Mouse (Mus musculus) intestine, embryonic 14.5 days (tissue): ENCODE data around the gene Olfr1413. TPM values are rescaled to one million over a fixed set of nuclear protein-coding genes. Genes with fewer than 3 reads are reported as not detected.

Source experiments
- polyA plus RNA-seq: library from polyadenylated mRNA; unstranded; fragments of >200 nt; fragmentation: Nextera tagmentation; extraction: Ambion mirVana; gene quantifications from 2 replicates; pipeline ENCODE4 v1.2.1, GENCODE M21; 2014

Olfr1413 gene
- polyA plus RNA-seq, 1 experiment from 2014 or later: not detected

Other genes starting within 250 kb of the Olfr1413 start
- 312 and 331 TPM in 2 replicates for gene Ndufa10, start 97.5 kb upstream of the Olfr1413 start, polyA plus RNA-seq
- gene Olfr1416, start 86.2 kb upstream of the Olfr1413 start, polyA plus RNA-seq: not detected in 2 replicates
- not detected in 2 replicates for gene Olfr1415, start 75.2 kb upstream of the Olfr1413 start, polyA plus RNA-seq
- not detected in 2 replicates for gene Olfr1414, start 52.7 kb upstream of the Olfr1413 start, polyA plus RNA-seq
- gene Olfr1412, start 14.5 kb downstream of the Olfr1413 start, polyA plus RNA-seq: not detected in 2 replicates
- not detected in 2 replicates for gene Olfr1411, start 23.1 kb downstream of the Olfr1413 start, polyA plus RNA-seq
- not detected in 2 replicates for gene Olfr1410, start 34.5 kb downstream of the Olfr1413 start, polyA plus RNA-seq
- not detected in 2 replicates for gene Olfr12, start 46.5 kb downstream of the Olfr1413 start, polyA plus RNA-seq
- gene Cops9, start 70.7 kb downstream of the Olfr1413 start, polyA plus RNA-seq: 424 and 467 TPM in 2 replicates
- gene Otos, start 77.5 kb downstream of the Olfr1413 start, polyA plus RNA-seq: 0.09 TPM in 1 of 2 replicates, not detected in the other